Mouse (Mus musculus) lung, adult 2 months (tissue): Measurements from ENCODE around the gene Eif2b3. TPM values are rescaled to one million over a fixed set of nuclear protein-coding genes. Genes with fewer than 3 reads are reported as not detected.

Experiments
- DNase-seq: peaks from one replicate; pipeline ENCODE4 v3.0.0; 2022
- H3K4me1 ChIP-seq: fragments of 200-500 bp; 2 replicates; pipeline ENCODE4 v1.6.1; 2011; ENCODE audit warnings: low read length; ENCODE audit not compliant: control insufficient read depth, insufficient read depth
- H3K4me3 ChIP-seq: fragments of 200-500 bp; replicated peaks from 2 replicates; pipeline ENCODE3; 2011; ENCODE audit warnings: low read depth, mild to moderate bottlenecking, control low read depth, low read length; ENCODE audit errors: extremely low read depth
- CTCF ChIP-seq: fragments of 200-500 bp; IDR thresholded peaks from 2 replicates; pipeline ENCODE4 v1.5.1; 2011; ENCODE audit warnings: mild to moderate bottlenecking, low read length, control low read depth; ENCODE audit not compliant: insufficient read depth
- POLR2A ChIP-seq: fragments of 200-500 bp; IDR thresholded peaks from 2 replicates; pipeline ENCODE4 v1.6.1; 2011; ENCODE audit warnings: low read depth, mild to moderate bottlenecking, control low read depth, low read length, borderline replicate concordance; ENCODE audit errors: extremely low read depth
- WGBS: fragments of 180-500 bp; shearing (Covaris S2); methylation state at CpG from one replicate; pipeline ENCODE4 v1.1.7; 2018; 5-methylcytosine and 5-hydroxymethylcytosine counted together
- polyA plus RNA-seq: library from polyadenylated mRNA; depleted of rRNA; stranded (reverse); fragments of >200 nt; gene quantifications from 2 replicates; pipeline ENCODE4 v1.2.3, GENCODE M21; 2012

Eif2b3 gene
- polyA plus RNA-seq, 1 experiment, result 6.1 TPM

DNA sequence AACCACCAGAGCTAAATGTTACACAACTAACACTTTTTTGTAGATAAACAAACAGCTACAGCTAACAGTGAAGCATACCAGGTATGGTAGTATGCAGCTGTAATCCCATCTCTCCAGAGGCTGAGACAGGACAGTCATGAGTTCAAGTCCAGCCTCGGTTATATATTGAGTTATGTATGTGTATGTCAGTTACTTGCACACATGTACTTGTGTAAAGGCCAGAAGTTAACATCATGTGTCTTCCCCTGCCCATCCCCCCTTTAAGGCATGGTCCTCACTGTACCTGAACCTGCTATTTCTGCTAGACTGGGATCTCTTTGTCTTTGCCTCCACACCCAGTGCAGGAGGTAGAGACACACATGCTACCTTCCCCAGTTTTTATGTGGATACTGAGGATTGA lies 30.3 kb downstream of the Eif2b3 start:
- TF ChIP-seq CTCF (no peak), POLR2A (no peak)
- DNase-seq, result no peak
- WGBS, result 84% methylated on average over 1 of the region's 1 CpGs
- no peaks in the 10 kb centered on the region; the same call in 1 of the 2 replicates for H3K4me1 ChIP-seq
- no peak overlapping the region for H3K4me3 ChIP-seq

DNA sequence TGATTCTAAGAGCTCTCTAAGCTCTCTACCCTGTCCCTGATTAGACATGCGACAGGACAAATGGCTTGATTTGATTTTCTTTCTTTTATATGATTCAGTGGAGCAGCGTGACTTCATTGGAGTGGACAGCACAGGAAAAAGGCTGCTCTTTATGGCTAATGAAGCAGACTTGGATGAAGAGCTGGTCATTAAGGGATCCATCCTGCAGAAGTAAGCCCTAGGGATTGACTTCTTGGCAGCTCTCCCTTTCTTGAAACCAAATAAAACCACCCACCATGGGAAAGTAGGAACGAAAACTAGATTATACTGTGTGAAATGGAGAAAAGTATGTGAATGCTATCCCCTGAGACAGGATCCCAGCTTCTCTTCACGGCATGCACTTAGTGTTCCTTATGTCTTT lies 33.4 kb downstream of the Eif2b3 start:
- no peak overlapping the region for H3K4me3 ChIP-seq
- WGBS, result 69% methylated on average over 4 of the region's 4 CpGs
- DNase-seq, result no peak
- TF ChIP-seq CTCF, result no peak
- no peak for TF ChIP-seq POLR2A
- no peaks in the 10 kb centered on the region; the same call in 1 of the 2 replicates for H3K4me1 ChIP-seq

DNA sequence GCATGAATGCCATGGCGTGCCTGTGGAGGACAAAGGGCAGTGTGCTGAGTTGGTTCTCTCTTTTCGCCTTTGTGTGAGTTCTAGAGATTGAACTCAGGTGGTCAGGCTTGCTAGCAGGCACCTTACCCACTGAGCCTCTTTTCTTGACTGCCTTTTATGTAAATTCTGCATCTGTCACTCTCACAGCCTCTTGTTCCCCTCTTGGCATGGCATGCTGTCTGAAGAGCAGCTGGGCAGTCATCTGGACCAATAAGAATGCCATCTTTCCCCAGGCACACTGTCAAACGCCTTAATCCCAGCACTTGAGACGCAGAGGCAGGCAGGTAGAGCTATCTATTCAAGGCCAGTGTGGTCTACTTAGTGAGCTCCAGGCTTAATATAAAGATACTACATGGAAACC lies 34.8 kb downstream of the Eif2b3 start:
- DNase-seq, result no peak
- H3K4me3 ChIP-seq, result no peak overlapping the region
- H3K4me1 ChIP-seq, result no peaks in the 10 kb centered on the region; the same call in 1 of the 2 replicates
- WGBS, result 89% methylated on average over 4 of the region's 4 CpGs
- no peak for TF ChIP-seq POLR2A
- no peak for TF ChIP-seq CTCF

DNA sequence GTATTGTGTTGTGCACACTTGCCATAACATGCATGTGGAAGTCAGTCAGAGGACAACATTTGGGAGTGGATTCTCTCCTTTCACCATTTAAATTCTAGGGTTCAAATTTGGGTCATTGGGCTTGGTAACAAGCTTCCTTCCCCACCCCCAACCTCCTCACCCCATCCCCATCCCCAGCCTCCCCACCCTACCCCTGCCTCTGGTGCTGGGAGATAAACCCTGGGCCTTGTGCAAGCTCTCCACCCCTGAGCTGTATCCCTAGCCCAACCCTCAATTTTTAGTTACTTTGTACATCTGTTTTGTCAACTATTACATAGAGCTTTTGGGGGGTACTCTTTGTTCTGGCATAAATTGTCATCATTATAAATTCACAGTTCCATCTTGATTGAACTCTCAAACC lies 36.9 kb downstream of the Eif2b3 start:
- H3K4me1 ChIP-seq, result no peaks in the 10 kb centered on the region
- no peak for DNase-seq
- H3K4me3 ChIP-seq, result no peak overlapping the region
- TF ChIP-seq CTCF (no peak), POLR2A (no peak)

DNA sequence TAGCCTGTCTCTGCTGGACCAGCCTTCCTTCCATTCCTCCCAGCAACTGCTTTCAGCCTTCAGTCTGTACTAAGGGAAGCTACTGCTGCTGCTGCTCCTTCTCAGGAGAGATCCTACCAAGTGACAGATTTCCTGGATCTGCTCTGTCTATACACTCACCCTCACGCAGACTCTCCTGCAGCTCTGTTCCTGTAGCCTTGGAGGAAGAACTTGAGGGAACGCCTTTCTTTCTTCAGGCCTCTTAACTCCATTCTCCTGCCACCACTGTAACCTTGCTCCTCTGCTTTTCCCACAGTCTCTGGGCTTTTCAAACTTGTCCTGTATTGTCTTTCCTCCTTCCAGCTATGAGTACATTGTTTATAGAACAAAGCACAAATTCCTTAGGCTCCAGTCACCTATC lies 37.3 kb downstream of the Eif2b3 start:
- TF ChIP-seq CTCF (no peak), POLR2A (no peak)
- DNase-seq, result no peak
- WGBS, result 73% methylated on average over 2 of the region's 2 CpGs
- no peak overlapping the region for H3K4me3 ChIP-seq
- H3K4me1 ChIP-seq, result no peaks in the 10 kb centered on the region

DNA sequence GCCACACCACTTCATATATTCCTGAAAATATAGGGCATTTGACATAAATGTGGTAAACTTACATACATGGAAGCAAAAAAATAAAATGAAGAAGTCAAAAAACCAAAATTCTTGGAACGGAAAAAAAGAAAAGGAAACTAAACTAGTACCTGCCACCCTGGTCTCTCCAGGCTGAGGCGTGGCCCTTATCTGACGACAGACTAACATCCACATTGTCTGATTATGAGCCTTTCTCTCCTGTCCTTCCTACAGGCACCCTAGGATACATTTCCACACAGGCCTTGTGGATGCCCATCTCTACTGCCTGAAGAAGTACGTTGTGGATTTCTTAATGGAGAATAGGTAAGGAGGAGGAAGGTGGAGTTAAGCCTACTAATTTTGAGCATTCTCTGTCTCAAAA lies 39.3 kb downstream of the Eif2b3 start:
- H3K4me3 ChIP-seq, result no peak overlapping the region
- H3K4me1 ChIP-seq, result no peaks in the 10 kb centered on the region
- no peak for DNase-seq
- TF ChIP-seq POLR2A, result no peak
- WGBS, result 79% methylated on average over 4 of the region's 4 CpGs

DNA sequence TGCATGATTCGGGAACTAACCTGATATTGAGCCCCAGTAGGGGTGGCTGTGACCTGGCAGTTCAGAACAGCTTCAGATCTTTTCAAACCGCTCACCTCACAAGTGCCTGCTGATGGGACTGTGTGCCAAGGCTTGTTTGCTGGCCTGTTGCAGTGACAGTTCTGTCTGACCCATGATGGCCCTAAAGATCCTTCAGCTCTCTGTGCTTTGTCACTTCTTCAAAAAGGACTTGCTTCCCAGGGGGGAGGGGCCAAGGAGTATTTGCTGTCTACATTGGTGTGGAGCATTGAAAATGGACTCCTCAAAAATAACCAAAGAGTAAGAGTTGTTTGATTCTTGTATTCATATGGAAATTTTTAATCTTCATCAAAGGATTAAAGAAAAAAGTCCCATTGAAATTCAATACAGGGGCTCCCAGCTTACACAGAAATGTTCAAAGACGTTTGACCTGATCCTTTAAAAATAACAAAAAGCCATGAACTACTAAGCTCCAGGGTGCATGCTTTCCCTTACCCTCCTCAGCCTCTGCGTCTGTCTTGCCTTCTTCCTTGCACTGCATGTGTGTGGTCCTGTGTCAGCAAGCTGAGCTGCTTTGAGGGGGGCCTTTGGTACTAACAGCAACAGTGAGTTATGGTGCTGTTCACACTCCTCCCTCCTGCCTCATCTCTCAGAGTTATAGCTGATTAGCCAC lies 43.6 kb downstream of the Eif2b3 start:
- no peak for DNase-seq
- H3K4me3 ChIP-seq, result no peak overlapping the region
- TF ChIP-seq CTCF (no peak), POLR2A (no peak)
- H3K4me1 ChIP-seq, result no peaks in the 10 kb centered on the region
- 78% methylated on average over 4 of the region's 4 CpGs for WGBS

DNA sequence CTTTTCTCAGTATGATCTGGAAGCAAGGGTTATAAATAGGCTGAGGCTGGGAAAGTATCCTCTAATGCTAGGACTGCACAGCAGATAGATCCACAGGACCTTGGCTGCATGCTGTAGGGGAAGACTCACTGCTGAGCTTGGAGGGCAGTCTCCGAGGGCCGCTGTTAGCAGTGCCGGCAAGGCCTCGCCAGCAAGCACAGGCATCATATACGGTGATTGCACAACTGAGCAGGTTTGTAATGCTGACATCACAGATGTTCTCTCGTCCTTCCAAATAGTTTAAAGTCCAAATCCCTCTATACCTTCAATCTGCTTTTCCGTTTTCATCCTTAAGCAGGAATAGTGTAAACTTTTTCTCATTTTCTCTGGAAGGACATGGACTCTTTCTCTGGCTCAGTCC lies 48.8 kb downstream of the Eif2b3 start:
- Histone ChIP-seq H3K4me3 (no peak overlapping the region), H3K4me1 (0 out of 2 replicates have a peak, but pooled peaks cover 3% of the 10 kb centered on the region)
- TF ChIP-seq POLR2A, result no peak
- no peak for TF ChIP-seq CTCF
- no peak for DNase-seq
- WGBS, result 94% methylated on average over 7 of the region's 7 CpGs

DNA sequence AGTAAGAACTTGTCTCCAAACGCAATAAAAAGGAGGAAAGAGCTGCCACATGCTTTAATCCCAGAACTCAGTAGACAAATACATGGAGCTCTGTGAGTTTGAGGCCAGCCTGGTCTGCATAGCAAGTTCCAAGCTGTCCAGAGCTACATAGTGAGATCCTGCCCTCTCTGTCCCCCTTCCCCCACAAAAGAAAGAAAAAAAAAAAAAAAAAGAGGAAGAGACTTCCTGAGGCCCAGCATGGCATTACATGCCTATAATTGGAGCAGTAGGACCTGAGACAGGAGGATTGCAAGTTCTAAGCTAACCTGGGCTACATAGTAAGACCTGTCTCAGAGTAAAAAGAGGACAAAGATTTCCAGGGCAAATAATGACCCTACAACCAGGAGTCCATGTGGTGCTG lies 50.4 kb downstream of the Eif2b3 start:
- TF ChIP-seq CTCF (no peak), POLR2A (no peak)
- Histone ChIP-seq H3K4me1 (0 out of 2 replicates have a peak, but pooled peaks cover 3% of the 10 kb centered on the region), H3K4me3 (no peak overlapping the region)
- no peak for DNase-seq
- 89% methylated on average over 1 of the region's 1 CpGs for WGBS

DNA sequence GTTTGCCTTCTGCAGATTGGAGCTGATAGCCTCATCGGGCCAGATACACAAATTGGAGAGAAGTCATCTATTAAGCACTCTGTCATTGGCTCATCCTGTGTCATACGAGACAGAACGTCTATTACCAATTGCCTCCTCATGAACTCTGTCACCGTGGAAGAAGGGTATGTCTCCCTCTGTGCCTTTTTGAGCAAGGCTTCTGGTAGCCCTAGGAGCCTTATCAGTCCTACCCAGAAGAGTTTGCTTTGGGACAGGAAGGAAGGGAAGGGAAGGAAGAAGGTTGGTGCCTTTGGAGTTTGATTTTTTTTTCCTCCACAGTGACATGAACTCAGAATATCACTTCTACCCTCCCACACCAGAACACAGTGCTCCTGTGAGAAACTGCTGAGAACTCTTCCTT lies 51.4 kb downstream of the Eif2b3 start:
- H3K4me1 ChIP-seq, result 0 out of 2 replicates have a peak, but pooled peaks cover 3% of the 10 kb centered on the region
- no peak for TF ChIP-seq POLR2A
- no peak for TF ChIP-seq CTCF
- WGBS, result 61% methylated on average over 4 of the region's 4 CpGs

More for the DNA sequence above, 51.4 kb downstream of the Eif2b3 start:
- H3K4me3 ChIP-seq, result no peak overlapping the region
- DNase-seq, result no peak
